Mouse (Mus musculus) embryonic facial prominence, embryonic 14.5 days (tissue): ENCODE measurements around the gene Adm. TPM values are rescaled to one million over a fixed set of nuclear protein-coding genes. Genes with fewer than 3 reads are reported as not detected.

ENCODE experiments used
- ATAC-seq: fragments of 200-750 bp; cut with Nextera tagmentation; 2 replicates; pipeline ENCODE4 v1.8.0; 2017; ENCODE audit warnings: low read depth, moderate number of reproducible peaks, moderate TSS enrichment
- DNase-seq: peaks from one replicate; pipeline ENCODE4 v3.0.0-alpha.2; 2015; ENCODE audit warnings: low spot score
- H3K27ac ChIP-seq: fragments of 300-500 bp; sonication (generic); replicated peaks from 2 replicates; pipeline ENCODE4 v1.5.1; 2014; ENCODE audit warnings: low read depth, mild to moderate bottlenecking, low read length, moderate library complexity
- H3K27me3 ChIP-seq: fragments of 300-500 bp; sonication (generic); replicated peaks from 2 replicates; pipeline ENCODE4 v1.6.1; 2014; ENCODE audit warnings: low read length; ENCODE audit not compliant: control insufficient read depth, insufficient read depth
- H3K36me3 ChIP-seq: fragments of 300-500 bp; sonication (generic); 2 replicates; pipeline ENCODE4 v1.6.1; 2014; ENCODE audit warnings: low read length, mixed read lengths; ENCODE audit not compliant: control insufficient read depth, insufficient read depth
- H3K4me1 ChIP-seq: fragments of 300-500 bp; sonication (generic); 2 replicates; pipeline ENCODE4 v1.6.1; 2014; ENCODE audit warnings: antibody characterized with exemption, low read length; ENCODE audit not compliant: control insufficient read depth, insufficient read depth
- H3K4me2 ChIP-seq: fragments of 300-500 bp; sonication (generic); 2 replicates; pipeline ENCODE4 v1.6.1; 2014; ENCODE audit warnings: low read depth, mild to moderate bottlenecking, low read length, moderate library complexity, mixed read lengths
- H3K4me3 ChIP-seq: fragments of 300-500 bp; sonication (generic); 2 replicates; pipeline ENCODE4 v1.5.1; 2014; ENCODE audit warnings: low read depth, mild to moderate bottlenecking, low read length
- H3K9ac ChIP-seq: fragments of 300-500 bp; sonication (generic); 2 replicates; pipeline ENCODE4 v1.6.1; 2014; ENCODE audit warnings: low read depth, mild to moderate bottlenecking, low read length, moderate library complexity, mixed read lengths
- H3K9me3 ChIP-seq: fragments of 300-500 bp; sonication (generic); 2 replicates; pipeline ENCODE4 v1.6.1; 2016; ENCODE audit warnings: low read length; ENCODE audit not compliant: control insufficient read depth
- WGBS: fragments of 180-500 bp; shearing (Covaris S2); extraction: QIAGEN DNeasy Blood & Tissue Kit; methylation state at CpG from one replicate; pipeline ENCODE4 v1.1.7; 2014; 5-methylcytosine and 5-hydroxymethylcytosine counted together
- polyA plus RNA-seq: library from polyadenylated mRNA; unstranded; fragments of >200 nt; fragmentation: Nextera tagmentation; extraction: Ambion mirVana; gene quantifications from 2 replicates; pipeline ENCODE4 v1.2.1, GENCODE M21; 2014

Adm gene
- polyA plus RNA-seq, 1 experiment from 2014 or later = 3.8 TPM

DNA sequence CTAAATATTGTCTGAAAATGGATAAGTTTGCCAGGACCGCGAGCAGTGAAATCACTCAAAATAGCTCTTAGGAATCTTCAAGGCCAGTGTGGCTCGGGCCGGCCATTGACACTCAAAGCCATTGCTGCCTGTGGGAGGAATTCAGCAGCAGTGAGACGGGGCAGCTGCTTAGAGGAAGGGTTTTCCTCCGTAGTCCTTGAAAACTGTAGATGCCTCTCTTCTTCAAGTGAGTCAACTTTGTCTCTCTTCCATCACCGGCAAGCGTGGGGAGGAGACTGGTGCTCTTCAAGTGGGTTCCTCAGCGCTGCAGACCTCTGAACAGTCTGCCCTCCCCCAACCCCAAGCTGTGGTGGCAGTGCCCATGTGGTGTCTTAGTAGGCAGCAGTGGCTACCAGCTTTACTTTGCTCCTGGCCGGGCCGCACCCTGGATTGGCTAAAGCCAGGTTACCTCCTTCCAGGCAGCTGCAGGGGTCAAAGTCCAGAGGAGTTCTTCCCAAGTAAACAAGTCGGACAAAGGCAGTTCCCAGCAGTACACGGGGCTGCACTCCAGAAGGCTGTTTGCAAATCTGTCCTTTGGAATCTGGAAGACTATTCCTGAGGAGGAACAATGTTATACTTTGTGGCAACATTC, 21.1 kb downstream of the Adm start:
- no peak for ATAC-seq
- Histone ChIP-seq H3K27me3 (no peaks in the 10 kb centered on the region), H3K9me3 (no peaks in the 10 kb centered on the region), H3K27ac (no peak overlapping the region), H3K4me2 (no peak overlapping the region), H3K4me3 (no peak overlapping the region), H3K4me1 (no peaks in the 10 kb centered on the region), H3K36me3 (no peaks in the 10 kb centered on the region), H3K9ac (no peak overlapping the region)
- DNase-seq = no peak
- 76% methylated on average over 13 of the region's 13 CpGs for WGBS

DNA sequence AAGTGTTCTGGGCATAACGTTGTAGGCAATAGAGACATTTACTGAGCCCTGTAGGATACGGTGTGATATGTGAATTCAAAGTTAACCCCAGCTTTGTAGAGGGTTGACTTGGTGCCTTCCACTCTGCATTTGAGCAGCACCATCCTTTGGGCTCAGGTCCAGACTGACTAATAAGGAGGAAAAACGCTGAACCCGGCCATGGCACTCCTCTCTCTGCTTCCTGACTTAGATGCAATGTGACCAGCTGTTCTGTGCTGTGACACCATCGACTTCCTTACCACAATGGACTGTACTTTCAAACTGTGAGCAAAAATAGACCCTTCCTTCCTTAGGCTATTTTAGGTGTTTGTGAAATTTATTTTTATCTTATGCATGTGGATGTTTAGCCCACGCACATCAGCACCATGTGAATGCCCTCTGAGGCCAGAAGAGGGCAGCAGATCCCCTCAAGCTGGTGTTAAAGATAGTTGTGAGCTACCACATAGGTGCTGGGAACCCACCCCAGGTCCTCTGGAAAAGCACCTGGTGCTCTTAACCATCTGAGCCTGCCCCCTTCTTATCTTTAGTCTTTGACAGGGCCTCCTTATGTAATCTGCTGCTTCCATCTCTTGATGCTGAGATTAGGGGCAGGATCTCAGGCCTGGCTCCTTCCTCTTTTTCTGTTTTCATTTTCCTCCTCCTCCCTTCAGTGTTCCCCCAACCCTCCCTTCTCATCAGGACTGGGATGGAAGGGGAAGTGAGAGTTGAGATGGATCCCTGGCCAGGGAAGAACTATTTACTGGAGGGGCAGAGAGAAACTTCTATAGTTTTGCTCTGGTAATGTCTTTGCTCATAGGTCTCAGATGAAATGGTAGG, 21.9 kb downstream of the Adm start:
- H3K9ac ChIP-seq = no peak overlapping the region
- H3K4me2 ChIP-seq = no peak overlapping the region
- no peaks in the 10 kb centered on the region for H3K36me3 ChIP-seq
- H3K27me3 ChIP-seq = no peaks in the 10 kb centered on the region
- no peak for DNase-seq
- H3K4me1 ChIP-seq = no peaks in the 10 kb centered on the region
- 81% methylated on average over 6 of the region's 6 CpGs for WGBS
- H3K4me3 ChIP-seq = no peak overlapping the region
- no peak overlapping the region for H3K27ac ChIP-seq
- no peak for ATAC-seq
- H3K9me3 ChIP-seq = no peaks in the 10 kb centered on the region

DNA sequence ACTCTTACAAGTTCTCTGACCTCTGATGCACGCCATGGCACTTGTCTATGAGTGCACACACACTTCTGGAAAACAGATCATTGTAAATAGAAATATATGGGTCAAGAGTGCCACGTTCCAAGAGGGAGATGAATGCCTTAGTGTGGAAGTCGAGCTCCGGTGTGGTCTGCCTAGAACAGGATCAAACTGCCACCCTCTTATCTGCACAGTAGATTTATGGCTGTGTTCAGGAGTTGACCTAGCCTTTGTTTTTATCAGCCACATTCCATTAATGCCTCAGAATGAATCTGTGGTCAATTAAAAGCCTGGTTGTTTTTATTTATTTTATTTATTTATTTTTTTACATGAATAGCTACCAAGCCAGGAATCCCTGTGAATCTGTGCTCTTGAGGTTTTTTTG, 23.0 kb downstream of the Adm start:
- Histone ChIP-seq H3K27ac (no peak overlapping the region), H3K9ac (no peak overlapping the region), H3K4me2 (no peak overlapping the region), H3K4me3 (no peak overlapping the region), H3K4me1 (no peaks in the 10 kb centered on the region), H3K9me3 (no peaks in the 10 kb centered on the region), H3K27me3 (no peaks in the 10 kb centered on the region), H3K36me3 (no peaks in the 10 kb centered on the region)
- DNase-seq (no peak), ATAC-seq (no peak)
- 86% methylated on average over 4 of the region's 4 CpGs for WGBS

DNA sequence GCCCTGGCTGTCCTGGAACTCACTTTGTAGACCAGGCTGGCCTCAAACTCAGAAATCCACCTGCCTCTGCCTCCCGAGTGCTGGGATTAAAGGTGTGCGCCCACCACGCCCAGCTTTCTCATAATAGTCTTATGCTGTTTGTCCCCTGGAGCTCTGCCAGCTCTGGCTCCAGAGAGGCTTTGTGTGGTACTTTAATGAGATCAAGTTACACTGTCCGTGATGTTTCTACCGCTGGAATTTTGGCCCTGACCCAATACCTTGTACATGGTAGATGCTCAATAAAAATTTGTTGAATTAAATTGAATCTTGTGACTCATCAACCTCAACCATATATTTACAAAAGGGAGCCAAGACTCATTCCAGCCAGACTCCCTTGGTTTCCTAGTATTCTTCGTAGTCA, 23.6 kb downstream of the Adm start:
- no peaks in the 10 kb centered on the region for H3K27me3 ChIP-seq
- no peaks in the 10 kb centered on the region for H3K9me3 ChIP-seq
- no peak for DNase-seq
- H3K27ac ChIP-seq = no peak overlapping the region
- no peaks in the 10 kb centered on the region for H3K36me3 ChIP-seq
- H3K4me2 ChIP-seq = no peak overlapping the region
- ATAC-seq = no peak
- no peak overlapping the region for H3K9ac ChIP-seq
- H3K4me1 ChIP-seq = no peaks in the 10 kb centered on the region
- WGBS = 62% methylated on average over 6 of the region's 6 CpGs
- H3K4me3 ChIP-seq = no peak overlapping the region

DNA sequence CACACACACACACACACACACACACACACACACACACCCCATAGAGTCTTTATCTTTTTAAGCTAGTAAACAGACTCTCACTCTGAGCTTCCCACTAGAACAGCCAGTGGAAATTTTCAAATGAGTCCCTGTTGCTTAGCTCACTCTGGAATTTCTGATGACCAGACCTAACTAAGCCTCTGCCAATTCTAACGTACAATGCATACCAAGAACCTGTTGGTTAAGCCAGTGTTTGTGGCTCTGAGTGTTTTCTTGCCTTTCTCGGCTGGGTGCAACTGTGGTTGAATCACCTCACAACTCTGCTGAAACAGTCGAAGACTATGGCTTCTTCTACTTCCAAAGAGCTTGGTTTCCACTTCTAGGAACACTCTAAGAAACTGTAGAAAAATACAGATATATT, 27.8 kb downstream of the Adm start:
- H3K27ac ChIP-seq = no peak overlapping the region
- no peak overlapping the region for H3K9ac ChIP-seq
- no peaks in the 10 kb centered on the region for H3K4me1 ChIP-seq
- ATAC-seq = no peak
- H3K27me3 ChIP-seq = no peaks in the 10 kb centered on the region
- no peaks in the 10 kb centered on the region for H3K9me3 ChIP-seq
- no peak overlapping the region for H3K4me3 ChIP-seq
- no peak overlapping the region for H3K4me2 ChIP-seq
- H3K36me3 ChIP-seq = no peaks in the 10 kb centered on the region
- 66% methylated on average over 3 of the region's 3 CpGs for WGBS
- no peak for DNase-seq

DNA sequence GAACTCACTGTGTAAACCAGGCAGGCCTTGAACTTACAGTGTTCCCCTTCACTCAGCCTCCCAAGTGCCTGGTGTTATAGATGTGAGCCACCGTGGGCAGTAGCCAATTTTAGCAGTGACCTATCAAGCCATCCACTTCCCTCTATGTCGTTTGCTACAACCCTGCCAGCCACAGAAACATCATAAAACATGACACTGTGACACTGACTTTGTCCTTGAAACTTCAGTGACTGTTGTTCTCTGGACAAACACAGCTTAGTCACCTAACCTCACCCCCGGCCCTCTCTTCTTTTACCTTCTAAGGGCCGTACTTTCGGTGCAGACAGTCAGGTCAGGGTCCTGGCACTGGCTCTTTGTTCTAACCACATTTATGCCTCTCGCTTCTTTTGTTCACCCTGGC, 28.5 kb downstream of the Adm start:
- DNase-seq (no peak), ATAC-seq (no peak)
- WGBS = 69% methylated on average over 6 of the region's 6 CpGs
- H3K27ac ChIP-seq = no peak overlapping the region
- no peak overlapping the region for H3K4me2 ChIP-seq
- H3K27me3 ChIP-seq = no peaks in the 10 kb centered on the region
- no peaks in the 10 kb centered on the region for H3K36me3 ChIP-seq
- no peaks in the 10 kb centered on the region for H3K4me1 ChIP-seq
- H3K9ac ChIP-seq = no peak overlapping the region
- no peaks in the 10 kb centered on the region for H3K9me3 ChIP-seq
- no peak overlapping the region for H3K4me3 ChIP-seq

DNA sequence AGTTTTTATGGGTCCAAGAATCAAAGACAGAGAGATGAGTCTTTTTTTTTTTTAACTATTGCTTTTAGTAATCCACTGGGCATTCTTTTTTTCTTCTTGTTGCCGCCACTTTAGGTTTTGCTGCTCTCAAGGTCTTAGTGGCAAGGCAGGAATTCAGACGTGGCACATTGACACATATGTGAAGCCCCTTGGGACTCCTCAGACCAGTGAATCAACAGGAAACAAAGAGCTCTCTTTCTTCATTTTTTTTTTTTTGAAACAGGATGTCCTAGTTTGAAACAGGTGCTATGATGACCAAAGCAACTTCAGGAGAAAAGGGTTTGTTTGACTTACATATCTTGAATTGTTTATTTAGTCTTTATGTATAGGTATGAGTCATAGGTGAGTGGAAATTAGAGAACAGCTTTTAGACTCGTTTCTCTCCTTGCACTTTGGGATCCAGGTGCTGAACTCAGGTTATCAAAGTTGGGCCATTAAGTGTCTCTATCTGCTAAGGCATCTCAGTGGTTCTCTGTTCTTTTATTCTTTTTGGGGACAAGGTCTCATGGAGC, 31.0 kb downstream of the Adm start:
- no peak for ATAC-seq
- no peak overlapping the region for H3K9ac ChIP-seq
- no peaks in the 10 kb centered on the region for H3K4me1 ChIP-seq
- no peaks in the 10 kb centered on the region for H3K36me3 ChIP-seq
- no peak for DNase-seq
- whole genome bisulfite sequencing = 30% methylated on average over 3 of the region's 3 CpGs
- H3K27me3 ChIP-seq = no peaks in the 10 kb centered on the region
- 0 out of 2 replicates have a peak, but pooled peaks cover 4% of the 10 kb centered on the region for H3K9me3 ChIP-seq
- H3K27ac ChIP-seq = no peak overlapping the region
- no peak overlapping the region for H3K4me2 ChIP-seq
- no peak overlapping the region for H3K4me3 ChIP-seq

DNA sequence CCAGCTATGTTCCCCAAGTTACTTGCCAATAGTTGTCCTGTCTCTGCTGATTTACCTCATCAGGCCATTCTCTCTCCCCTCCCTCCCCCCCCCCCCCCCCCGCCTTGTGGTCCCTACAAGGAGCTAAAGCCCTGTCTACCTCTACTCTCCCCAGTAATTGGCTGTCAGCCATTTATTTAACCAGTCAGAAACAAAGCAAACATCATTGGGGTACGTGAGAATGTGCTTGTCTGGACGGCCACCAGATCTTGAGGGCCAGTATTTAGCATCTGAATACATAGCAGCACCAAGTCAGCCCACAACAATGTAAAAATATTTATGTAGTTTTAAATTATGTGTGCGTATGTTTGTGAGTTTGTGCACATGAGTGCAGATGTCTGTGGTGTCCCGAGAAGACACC, 39.1 kb downstream of the Adm start:
- H3K27me3 ChIP-seq = no peaks in the 10 kb centered on the region
- H3K36me3 ChIP-seq = no peaks in the 10 kb centered on the region
- H3K9me3 ChIP-seq = 0 out of 2 replicates have a peak, but pooled peaks cover 4% of the 10 kb centered on the region
- WGBS = 68% methylated on average over 4 of the region's 5 CpGs
- no peak overlapping the region for H3K27ac ChIP-seq
- H3K4me2 ChIP-seq = no peak overlapping the region
- no peak for ATAC-seq
- H3K4me1 ChIP-seq = peaks cover 3% of the 10 kb centered on the region; the same call in 1 of the 2 replicates
- no peak overlapping the region for H3K9ac ChIP-seq
- H3K4me3 ChIP-seq = no peak overlapping the region
- no peak for DNase-seq
